Mouse (Mus musculus): ENCODE measurements around the gene Fancc.
"Not testable (repeated sequence)": the region's sequence is repeated elsewhere in the genome, so short reads cannot be mapped to it uniquely, and the experiment has no call there.

The Fancc gene

GRCm38 (mm10) chr13:63416824-63417223 is 80.3 kb downstream of the Fancc start:
- no peak for DNase-seq

- no peak for DNase-seq
These were observed 84.4 kb downstream of the Fancc start for GRCm38 (mm10) chr13:63412662-63413061.

- DNase-seq: no peak
These were observed 85.6 kb downstream of the Fancc start for GRCm38 (mm10) chr13:63411310-63412022.

- DNase-seq: no peak
These were observed 86.3 kb downstream of the Fancc start for GRCm38 (mm10) chr13:63410578-63411298.

- peak in 1 of 2 experiments; percentile 26 for DNase-seq
These were observed 91.9 kb downstream of the Fancc start for GRCm38 (mm10) chr13:63405151-63405550.

- DNase-seq: no peak
These were observed 92.4 kb downstream of the Fancc start for GRCm38 (mm10) chr13:63404657-63405056.

- peak; percentile 7 to 18 for DNase-seq
These were observed 94.3 kb downstream of the Fancc start for GRCm38 (mm10) chr13:63402823-63403222.

GRCm38 (mm10) chr13:63400069-63400468 is 97.0 kb downstream of the Fancc start:
- peak in 1 of 2 experiments; percentile 13 for DNase-seq

GRCm38 (mm10) chr13:63397420-63397819 is 99.7 kb downstream of the Fancc start:
- no peak for DNase-seq

GRCm38 (mm10) chr13:63394304-63395063 is 102.6 kb downstream of the Fancc start:
- DNase-seq: no peak

GRCm38 (mm10) chr13:63385234-63385633 is 111.8 kb downstream of the Fancc start:
- peak; percentile 40 to 45 for DNase-seq

- DNase-seq: no peak
These were observed 112.3 kb downstream of the Fancc start for GRCm38 (mm10) chr13:63384775-63385174.

- DNase-seq: no peak
These were observed 114.9 kb downstream of the Fancc start for GRCm38 (mm10) chr13:63382206-63382605.

- no peak for DNase-seq
These were observed 123.5 kb downstream of the Fancc start for GRCm38 (mm10) chr13:63373460-63374166.

GRCm38 (mm10) chr13:63361755-63362154 is 135.3 kb downstream of the Fancc start:
- no peak for DNase-seq

GRCm38 (mm10) chr13:63360111-63360885 is 136.8 kb downstream of the Fancc start:
- DNase-seq: no peak

GRCm38 (mm10) chr13:63359393-63359792 is 137.7 kb downstream of the Fancc start:
- DNase-seq: no peak

- peak; percentile 82 to 84 for DNase-seq
These were observed 140.5 kb downstream of the Fancc start for GRCm38 (mm10) chr13:63356558-63356957.

GRCm38 (mm10) chr13:63356101-63356500 is 141.0 kb downstream of the Fancc start:
- DNase-seq: no peak

- DNase-seq: not testable (repeated sequence)
These were observed 143.8 kb downstream of the Fancc start for GRCm38 (mm10) chr13:63353312-63353711.

- no peak for DNase-seq
These were observed 147.0 kb downstream of the Fancc start for GRCm38 (mm10) chr13:63350076-63350475.

GRCm38 (mm10) chr13:63347639-63348038 is 149.4 kb downstream of the Fancc start:
- no peak for DNase-seq
